Mouse (Mus musculus) midbrain, embryonic 11.5 days (tissue): ENCODE measurements around the gene Srpr. TPM values are rescaled to one million over a fixed set of nuclear protein-coding genes. Genes with fewer than 3 reads are reported as not detected.
A peak's percentile ranks its signal among the peaks of the same experiment; 100 is the strongest.

ENCODE experiments used
- ATAC-seq: fragments of 200-750 bp; cut with Nextera tagmentation; 2 replicates; pipeline ENCODE4 v1.8.0; 2017; ENCODE audit warnings: moderate TSS enrichment, moderate library complexity; ENCODE audit not compliant: low FRiP score
- DNase-seq: peaks from one replicate; pipeline ENCODE4 v3.0.0; 2015; ENCODE audit warnings: low spot score; ENCODE audit errors: missing footprints
- H3K27ac ChIP-seq: fragments of 300-500 bp; sonication (generic); 2 replicates; pipeline ENCODE4 v1.5.1; 2014; ENCODE audit warnings: low read depth, low read length
- H3K27me3 ChIP-seq: fragments of 300-500 bp; sonication (generic); 2 replicates; pipeline ENCODE4 v1.6.1; 2014; ENCODE audit warnings: mild to moderate bottlenecking, low read length, moderate library complexity, mixed read lengths; ENCODE audit not compliant: control insufficient read depth, insufficient read depth
- H3K36me3 ChIP-seq: fragments of 300-500 bp; sonication (generic); 2 replicates; pipeline ENCODE4 v1.6.1; 2014; ENCODE audit warnings: mild to moderate bottlenecking, low read length, moderate library complexity, mixed read lengths; ENCODE audit not compliant: control insufficient read depth, insufficient read depth
- H3K4me1 ChIP-seq: fragments of 300-500 bp; sonication (generic); 2 replicates; pipeline ENCODE4 v1.6.1; 2014; ENCODE audit warnings: low read length; ENCODE audit not compliant: control insufficient read depth, insufficient read depth
- H3K4me2 ChIP-seq: fragments of 300-500 bp; sonication (generic); 2 replicates; pipeline ENCODE4 v1.6.1; 2014; ENCODE audit warnings: mild to moderate bottlenecking, moderate library complexity
- H3K4me3 ChIP-seq: fragments of 300-500 bp; sonication (generic); 2 replicates; pipeline ENCODE4 v1.5.1; 2014; ENCODE audit warnings: low read depth, low read length
- H3K9ac ChIP-seq: fragments of 300-500 bp; sonication (generic); 2 replicates; pipeline ENCODE4 v1.6.1; 2014; ENCODE audit warnings: low read length
- H3K9me3 ChIP-seq: fragments of 300-500 bp; sonication (generic); 2 replicates; pipeline ENCODE4 v1.6.1; 2016; ENCODE audit warnings: low read length; ENCODE audit not compliant: control insufficient read depth
- WGBS: fragments of 180-500 bp; shearing (Covaris S2); extraction: QIAGEN DNeasy Blood & Tissue Kit; methylation state at CpG from one replicate; pipeline ENCODE4 v1.1.7; 2014; 5-methylcytosine and 5-hydroxymethylcytosine counted together
- polyA plus RNA-seq: library from polyadenylated mRNA; unstranded; fragments of >200 nt; fragmentation: Nextera tagmentation; extraction: Ambion mirVana; gene quantifications from 2 replicates; pipeline ENCODE4 v1.2.1, GENCODE M21; 2014

Gene Srpr
- polyA plus RNA-seq, 1 experiment from 2014 or later, result 95.7 TPM

DNA sequence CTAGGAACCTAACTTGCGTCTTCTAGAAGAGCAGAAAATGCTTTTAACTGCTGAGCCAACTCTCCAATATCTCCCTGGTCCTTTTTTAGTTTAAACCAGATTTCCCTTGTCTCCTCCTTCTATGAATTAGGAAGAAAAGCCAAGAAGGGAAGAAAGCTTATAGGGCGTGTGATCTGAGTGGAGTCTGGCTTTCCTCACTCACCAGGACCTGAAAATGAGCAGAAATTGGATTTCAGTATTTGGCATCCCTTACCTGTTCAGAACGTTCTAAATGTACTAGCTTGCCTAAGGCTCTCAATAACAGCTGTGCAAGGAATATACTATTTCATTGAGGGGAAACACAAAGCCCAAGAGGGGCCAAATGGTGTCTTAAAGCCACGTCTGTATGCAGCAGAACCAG is 84.4 kb downstream of the Srpr start:
- H3K4me3 ChIP-seq, result no peak overlapping the region
- H3K36me3 ChIP-seq, result no peaks in the 10 kb centered on the region
- H3K9me3 ChIP-seq, result no peaks in the 10 kb centered on the region
- ATAC-seq (no peak), DNase-seq (no peak)
- WGBS, result 88% methylated on average over 4 of the region's 4 CpGs
- H3K4me2 ChIP-seq, result no peak overlapping the region
- no peak overlapping the region for H3K27ac ChIP-seq
- no peaks in the 10 kb centered on the region; the same call in 1 of the 2 replicates for H3K27me3 ChIP-seq
- no peak overlapping the region for H3K9ac ChIP-seq
- no peaks in the 10 kb centered on the region for H3K4me1 ChIP-seq

DNA sequence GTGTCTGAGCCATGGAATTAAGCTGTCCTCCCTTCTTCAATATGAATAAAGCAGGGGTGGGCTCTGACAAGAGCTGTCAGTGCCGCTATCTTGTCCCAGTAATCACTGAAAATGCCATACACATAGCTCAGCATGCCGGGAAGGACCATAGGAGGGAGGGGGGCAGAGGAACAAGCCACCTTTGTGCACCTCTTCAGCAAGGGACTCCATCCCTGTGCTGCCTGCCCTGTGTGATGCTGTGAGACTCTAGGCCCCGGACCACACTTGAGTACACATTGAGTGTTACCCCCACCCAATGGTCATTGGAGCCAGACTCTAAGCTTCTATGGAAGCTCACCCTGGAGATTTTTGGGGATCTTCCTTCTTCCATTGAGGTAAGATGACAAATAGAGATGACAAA is 86.4 kb downstream of the Srpr start:
- Histone ChIP-seq H3K9me3 (no peaks in the 10 kb centered on the region), H3K4me2 (no peak overlapping the region), H3K4me1 (no peaks in the 10 kb centered on the region; the same call in 1 of the 2 replicates), H3K9ac (no peak overlapping the region), H3K36me3 (no peaks in the 10 kb centered on the region), H3K4me3 (no peak overlapping the region), H3K27me3 (peaks cover 3% of the 10 kb centered on the region; the same call in 1 of the 2 replicates), H3K27ac (no peak overlapping the region)
- ATAC-seq, result no peak
- WGBS, result 72% methylated on average over 3 of the region's 3 CpGs
- no peak for DNase-seq

DNA sequence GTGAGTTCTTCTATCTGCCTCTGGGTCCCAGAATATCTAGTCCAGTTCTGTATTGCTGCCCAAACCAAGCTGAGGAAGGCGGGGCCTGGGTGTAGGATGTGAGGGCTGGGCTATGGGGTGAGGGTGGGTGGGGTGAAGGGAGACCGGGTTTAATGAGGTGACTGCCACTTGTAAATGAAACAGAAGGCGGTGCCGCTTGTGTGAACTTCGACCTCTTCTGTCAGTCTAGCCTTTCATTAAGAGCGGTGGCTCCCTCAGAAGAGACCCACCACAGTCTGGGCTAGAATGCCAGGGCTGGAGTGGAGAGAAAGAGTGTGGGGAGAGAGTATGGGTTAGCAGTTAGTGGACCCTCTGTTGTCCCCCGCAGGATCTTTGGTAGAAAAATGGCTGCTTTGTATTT is 90.0 kb downstream of the Srpr start:
- Histone ChIP-seq H3K27me3 (peaks cover 5% of the 10 kb centered on the region; the same call in 1 of the 2 replicates), H3K27ac (no peak overlapping the region), H3K4me3 (no peak overlapping the region), H3K4me1 (no peaks in the 10 kb centered on the region; the same call in 1 of the 2 replicates), H3K36me3 (no peaks in the 10 kb centered on the region), H3K9ac (no peak overlapping the region), H3K4me2 (no peak overlapping the region), H3K9me3 (no peaks in the 10 kb centered on the region)
- peak; percentile 77 for ATAC-seq
- WGBS, result 13% methylated on average over 7 of the region's 7 CpGs
- DNase-seq, result no peak

DNA sequence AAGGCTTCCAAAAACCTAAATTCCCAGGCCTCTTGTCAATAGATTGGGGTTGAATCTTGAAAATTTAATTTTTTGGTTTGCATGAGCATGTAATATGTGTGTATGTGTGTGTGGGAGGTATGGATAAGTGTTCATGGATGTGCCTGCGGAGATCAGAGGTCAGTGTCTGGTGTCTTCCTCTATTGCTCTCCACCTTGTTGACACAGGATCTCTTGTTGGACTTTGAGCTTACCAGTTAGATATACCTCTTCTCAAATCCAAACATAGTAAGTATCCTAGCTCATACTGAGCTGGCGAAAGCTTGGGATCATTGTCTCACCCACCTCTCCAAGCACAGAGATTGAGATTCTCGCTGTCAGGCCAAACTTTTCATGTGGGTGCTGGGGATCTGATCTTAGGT is 90.4 kb downstream of the Srpr start:
- H3K4me2 ChIP-seq, result no peak overlapping the region
- no peaks in the 10 kb centered on the region; the same call in 1 of the 2 replicates for H3K4me1 ChIP-seq

GRCm38 (mm10) chr9:35290916-35291315 is 90.9 kb downstream of the Srpr start:
- no peak overlapping the region for H3K4me2 ChIP-seq
- peaks cover 5% of the 10 kb centered on the region; the same call in 1 of the 2 replicates for H3K27me3 ChIP-seq
- H3K4me3 ChIP-seq, result no peak overlapping the region
- H3K27ac ChIP-seq, result no peak overlapping the region
- H3K4me1 ChIP-seq, result no peaks in the 10 kb centered on the region; the same call in 1 of the 2 replicates
- DNase-seq, result no peak
- ATAC-seq, result no peak
- no peak overlapping the region for H3K9ac ChIP-seq
- no peaks in the 10 kb centered on the region for H3K36me3 ChIP-seq
- 85% methylated on average over 4 of the region's 4 CpGs for WGBS
- no peaks in the 10 kb centered on the region for H3K9me3 ChIP-seq

More for the DNA sequence above, 90.4 kb downstream of the Srpr start:
- 86% methylated on average over 3 of the region's 3 CpGs for whole genome bisulfite sequencing
- Histone ChIP-seq H3K9me3 (no peaks in the 10 kb centered on the region), H3K27ac (no peak overlapping the region), H3K4me3 (no peak overlapping the region), H3K36me3 (no peaks in the 10 kb centered on the region), H3K9ac (no peak overlapping the region), H3K27me3 (peaks cover 5% of the 10 kb centered on the region; the same call in 1 of the 2 replicates)
- DNase-seq (no peak), ATAC-seq (no peak; the same call in 1 of the 2 replicates)

- no peaks in the 10 kb centered on the region for H3K36me3 ChIP-seq
- no peak for DNase-seq
- no peak overlapping the region for H3K9ac ChIP-seq
- H3K27me3 ChIP-seq, result peaks cover 5% of the 10 kb centered on the region; the same call in 1 of the 2 replicates
- no peaks in the 10 kb centered on the region for H3K9me3 ChIP-seq
- H3K4me1 ChIP-seq, result no peaks in the 10 kb centered on the region; the same call in 1 of the 2 replicates
- H3K4me3 ChIP-seq, result no peak overlapping the region
- no peak for ATAC-seq
- H3K4me2 ChIP-seq, result no peak overlapping the region
- WGBS, result 86% methylated on average over 5 of the region's 5 CpGs
- H3K27ac ChIP-seq, result no peak overlapping the region
These were observed 93.5 kb downstream of the Srpr start for GRCm38 (mm10) chr9:35293465-35293864.

Other genes starting within 250 kb of the Srpr start
- 10.7 and 11.0 TPM in 2 replicates for gene St3gal4, start 80.9 kb upstream of the Srpr start, polyA plus RNA-seq
- gene Dcps, start 24.1 kb upstream of the Srpr start, polyA plus RNA-seq, result 96.8 and 98.0 TPM in 2 replicates
- 14.1 and 14.6 TPM in 2 replicates for gene Tirap, start 116 bp downstream of the Srpr start, polyA plus RNA-seq
- 29.9 and 31.5 TPM in 2 replicates for gene Foxred1, start 10.9 kb downstream of the Srpr start, polyA plus RNA-seq
- 82.0 and 82.2 TPM in 2 replicates for gene Fam118b, start 67.6 kb downstream of the Srpr start, polyA plus RNA-seq
- 29.6 and 29.8 TPM in 2 replicates for gene Rpusd4, start 67.7 kb downstream of the Srpr start, polyA plus RNA-seq
- gene Cdon, start 221.0 kb downstream of the Srpr start, polyA plus RNA-seq, result 8.8 and 10.1 TPM in 2 replicates